24 mouse cellular contexts compared by ENCODE assay signal in genomic region chr1:82783559-82783958, GRCm38 (mm10). TPM values are rescaled to one million over a fixed set of nuclear protein-coding genes. Genes with fewer than 3 reads are reported as not detected.
"Had no signal": no experiment of that assay in that cellular context is flagged by ENCODE, and none has a peak within 500 bp of the region (broad histone marks: within the 10 kb centered on the region; RNA-seq: fewer than 3 reads in every experiment).

No protein-coding gene starts in this region.

- DNase-seq: right cerebral cortex, postnatal 14 days; thymus, adult 2 months; thymus, postnatal 25 days; thymus, postnatal 4 days had no signal

- H3K9me3 ChIP-seq: liver, embryonic 12.5 days; lung, embryonic 15.5 days; midbrain, embryonic 10.5 days; midbrain, embryonic 12.5 days; midbrain, embryonic 15.5 days; neural tube, embryonic 12.5 days; stomach, embryonic 15.5 days had no signal

- H3K4me1 ChIP-seq: midbrain, embryonic 10.5 days; midbrain, embryonic 12.5 days; midbrain, embryonic 15.5 days; neural tube, embryonic 12.5 days; stomach, embryonic 15.5 days had no signal

- H3K36me3 ChIP-seq: liver, embryonic 12.5 days; lung, embryonic 15.5 days; midbrain, embryonic 10.5 days; midbrain, embryonic 12.5 days; midbrain, embryonic 15.5 days; neural tube, embryonic 12.5 days; stomach, embryonic 15.5 days had no signal

- H3K4me2 ChIP-seq: liver, embryonic 12.5 days; lung, embryonic 15.5 days; midbrain, embryonic 12.5 days; midbrain, embryonic 15.5 days; neural tube, embryonic 12.5 days; stomach, embryonic 15.5 days had no signal

- ATAC-seq: liver, embryonic 12.5 days; midbrain, embryonic 15.5 days had no signal

- H3K4me3 ChIP-seq: liver, embryonic 12.5 days; lung, embryonic 15.5 days; midbrain, embryonic 10.5 days; midbrain, embryonic 12.5 days; midbrain, embryonic 15.5 days; neural tube, embryonic 12.5 days; stomach, embryonic 15.5 days had no signal

- H3K9ac ChIP-seq: liver, embryonic 12.5 days; liver, embryonic 14.5 days; lung, embryonic 15.5 days; midbrain, embryonic 12.5 days; midbrain, embryonic 15.5 days; neural tube, embryonic 12.5 days; stomach, embryonic 15.5 days had no signal

- H3K27ac ChIP-seq: liver, embryonic 12.5 days; liver, embryonic 14.5 days; lung, embryonic 15.5 days; midbrain, embryonic 10.5 days; midbrain, embryonic 12.5 days; midbrain, embryonic 15.5 days; neural tube, embryonic 12.5 days; stomach, embryonic 15.5 days; stomach, postnatal 0 days had no signal

- H3K27me3 ChIP-seq: liver, embryonic 12.5 days; lung, embryonic 15.5 days; midbrain, embryonic 12.5 days; midbrain, embryonic 15.5 days; neural tube, embryonic 12.5 days; stomach, embryonic 15.5 days had no signal

RNA-seq across cellular contexts. Expression of gene Gm47791, which starts 12.5 kb away (rescaled TPM):
- total RNA-seq: liver, adult 2 months; megakaryocyte, adult 5-6 weeks; megakaryocyte-erythroid progenitor cell, adult 5-6 weeks; midbrain, postnatal 0 days; monocyte, adult 5-6 weeks; neutrophil, adult 5-6 weeks had no signal
- polyA plus RNA-seq: liver, adult 2 months; liver, embryonic 12.5 days; liver, embryonic 14.5 days; liver, embryonic 16.5 days; lung, embryonic 15.5 days; midbrain, embryonic 10.5 days; midbrain, embryonic 12.5 days; midbrain, embryonic 15.5 days; midbrain, postnatal 0 days; neural tube, embryonic 12.5 days; neural tube, embryonic 14.5 days; spleen, adult 2 months; stomach, embryonic 15.5 days; stomach, postnatal 0 days; testis, adult 2 months; thymus, adult 2 months; urinary bladder, adult 2 months had no signal

RNA-seq across cellular contexts. Expression of gene Tm4sf20, which starts 15.3 kb away (rescaled TPM):
- total RNA-seq: liver, adult 2 months; megakaryocyte, adult 5-6 weeks; megakaryocyte-erythroid progenitor cell, adult 5-6 weeks; midbrain, postnatal 0 days; monocyte, adult 5-6 weeks; neutrophil, adult 5-6 weeks had no signal
- polyA plus RNA-seq: liver, adult 2 months; liver, embryonic 12.5 days; liver, embryonic 14.5 days; midbrain, embryonic 10.5 days; midbrain, postnatal 0 days; neural tube, embryonic 14.5 days; spleen, adult 2 months; testis, adult 2 months had no signal
